Mouse (Mus musculus) thymus, postnatal 25 days (tissue): ENCODE results near the gene Cfap54.

Experiments
- DNase-seq: peaks from one replicate; pipeline ENCODE4 v3.0.0; 2022

Cfap54 gene

DNA sequence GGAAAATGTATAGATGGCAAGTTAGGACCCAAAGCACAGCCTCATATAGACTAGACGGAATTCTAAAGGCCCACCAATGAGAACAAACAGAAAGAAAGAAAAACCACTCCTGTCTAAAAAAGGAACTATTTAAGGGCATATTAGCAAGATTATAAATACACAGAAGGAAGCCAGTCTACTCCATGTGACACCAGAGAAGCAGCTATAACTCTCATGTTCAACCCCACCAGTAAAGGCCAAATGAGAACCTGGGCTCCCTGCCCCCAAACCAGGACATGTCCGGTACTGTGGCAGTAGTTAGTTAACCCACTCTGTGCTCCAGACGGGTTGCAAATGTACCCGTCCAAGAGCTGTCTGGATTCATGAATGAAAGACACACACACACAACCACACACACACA lies 14.4 kb upstream of the Cfap54 start:
- DNase-seq: no peak

DNA sequence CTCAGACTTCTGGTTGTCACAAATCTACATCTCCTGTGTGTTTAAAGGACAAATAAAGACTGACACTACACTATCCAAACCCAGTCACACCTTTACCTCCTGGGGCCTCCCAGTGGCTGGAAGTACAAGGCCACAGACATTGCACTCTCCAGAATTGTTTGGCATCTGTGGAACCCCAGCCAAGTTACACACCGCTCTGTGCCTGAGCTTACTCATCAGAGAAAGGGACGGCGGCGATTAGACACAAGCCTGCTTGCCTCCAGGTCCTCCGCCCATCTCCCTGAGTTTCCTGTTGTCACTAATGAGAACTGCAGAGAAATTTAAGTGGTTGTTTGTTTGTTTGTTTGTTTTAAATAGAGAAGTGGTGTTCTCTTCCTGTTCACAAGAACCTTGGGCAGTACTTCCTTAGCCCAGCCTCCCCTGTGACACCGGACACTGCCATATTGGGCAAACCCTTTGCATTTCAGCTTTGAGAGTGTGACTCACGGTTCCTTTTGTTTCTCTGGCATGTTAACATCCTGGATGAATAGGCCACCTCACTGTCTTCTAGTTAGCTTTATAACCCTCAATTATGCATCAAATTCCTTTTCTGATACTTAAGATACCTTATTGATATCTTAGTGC lies 13.7 kb upstream of the Cfap54 start:
- DNase-seq: no peak

DNA sequence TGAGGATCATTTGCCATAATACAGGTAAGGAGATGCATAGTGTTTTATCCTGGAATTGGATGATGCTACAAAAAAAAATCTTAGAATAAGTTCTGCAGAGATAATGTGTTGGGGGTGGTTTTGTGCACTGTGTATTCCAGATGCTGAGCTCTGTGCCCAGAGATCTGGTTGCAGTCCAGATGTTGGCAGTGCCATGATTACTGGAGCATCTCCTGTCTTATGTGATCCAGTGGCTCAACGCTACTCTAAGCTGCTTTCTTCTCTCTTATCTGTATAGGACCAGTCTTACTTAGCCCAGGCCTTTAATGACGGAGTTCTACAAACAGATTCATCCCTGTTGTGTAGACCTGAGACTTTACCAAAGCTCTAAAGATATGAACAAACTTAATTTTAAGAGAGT lies 10.5 kb upstream of the Cfap54 start:
- no peak for DNase-seq

DNA sequence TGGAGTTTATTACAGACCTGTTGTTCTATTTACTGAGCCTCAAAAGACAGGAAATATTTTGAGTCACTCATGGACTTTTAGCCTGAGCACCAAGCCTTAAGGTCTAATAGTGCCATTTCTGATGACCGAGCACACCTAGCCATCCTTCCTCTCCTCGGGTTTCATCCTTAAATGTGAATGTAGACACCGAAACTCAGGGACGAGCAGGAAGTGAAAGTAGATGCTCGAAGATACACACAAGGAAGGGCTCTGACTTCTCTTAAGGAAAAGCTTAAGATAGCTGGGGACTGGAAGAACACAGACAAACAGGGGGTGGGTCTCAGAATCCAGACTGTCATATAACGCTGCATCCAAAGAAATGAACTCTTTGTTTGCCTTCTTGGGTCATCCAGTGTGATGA lies 8.8 kb upstream of the Cfap54 start:
- DNase-seq: no peak

DNA sequence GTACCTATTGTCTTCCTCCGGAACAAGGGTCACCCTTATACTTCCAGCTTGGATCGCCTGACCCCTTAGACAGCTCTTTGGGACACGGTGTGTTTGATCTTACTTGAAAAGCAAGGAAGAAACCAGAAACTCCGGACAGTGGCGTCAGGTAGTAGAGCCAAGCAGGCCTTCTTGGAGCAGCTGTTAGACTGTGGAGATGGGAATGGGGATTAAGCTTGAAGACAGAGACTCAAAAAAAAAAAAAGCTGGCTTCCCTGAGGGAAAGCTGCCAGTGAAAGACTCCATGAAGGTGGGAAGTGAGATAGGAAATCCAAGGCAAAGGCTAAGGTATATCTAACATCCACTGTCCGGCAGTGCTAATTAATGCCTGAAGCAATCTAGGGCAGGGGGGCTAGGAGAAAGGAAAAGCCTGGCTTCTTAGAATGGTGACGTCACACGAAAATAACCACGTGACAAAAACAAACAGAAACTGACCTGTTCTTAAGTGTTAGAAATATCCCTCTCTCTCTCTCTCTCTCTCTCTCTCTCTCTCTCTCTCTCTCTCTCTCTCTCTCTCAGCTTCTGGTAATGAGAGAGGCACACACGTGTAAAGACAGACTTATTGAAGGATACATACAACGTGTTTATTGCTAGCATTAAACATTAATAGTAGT lies 7.1 kb upstream of the Cfap54 start:
- DNase-seq: no peak

DNA sequence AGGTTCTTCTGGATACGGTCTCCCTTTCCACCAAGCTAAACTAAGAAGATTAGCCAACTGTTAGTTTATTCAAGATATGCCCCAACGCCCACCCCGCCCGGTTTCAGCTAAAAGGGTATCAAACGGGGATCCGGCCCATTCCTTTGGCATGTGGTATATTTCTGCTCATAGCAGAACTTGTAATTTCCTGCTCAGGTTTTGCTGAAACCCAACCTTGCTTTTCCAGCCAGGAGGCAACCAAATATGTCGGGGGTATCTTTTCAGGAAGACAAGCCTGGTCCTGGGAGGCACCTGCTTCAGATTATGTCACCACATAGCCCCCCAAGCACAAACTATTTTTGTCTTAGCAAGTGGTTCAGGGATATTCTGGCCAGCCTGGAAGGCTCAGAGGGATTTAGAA lies 6.1 kb upstream of the Cfap54 start:
- DNase-seq: no peak

DNA sequence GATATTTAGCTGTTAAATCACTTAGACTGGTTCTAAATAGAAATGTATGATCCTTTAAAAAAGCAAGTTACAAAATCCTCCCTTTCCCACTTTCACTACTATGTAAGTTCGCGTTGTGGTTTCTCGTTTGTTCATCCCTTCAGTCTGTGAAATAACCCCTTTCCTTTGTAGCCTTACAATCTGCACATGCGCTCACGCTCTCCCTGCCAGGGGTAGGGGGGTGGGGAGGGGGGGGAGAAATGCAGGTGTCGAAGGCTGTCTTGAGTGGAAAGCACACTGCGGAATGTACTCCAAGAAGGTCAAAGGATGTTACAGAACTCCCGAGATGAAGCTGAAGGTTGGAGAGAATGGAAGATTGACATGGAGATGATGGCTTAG lies 2.5 kb upstream of the Cfap54 start:
- peak; percentile 29 for DNase-seq

DNA sequence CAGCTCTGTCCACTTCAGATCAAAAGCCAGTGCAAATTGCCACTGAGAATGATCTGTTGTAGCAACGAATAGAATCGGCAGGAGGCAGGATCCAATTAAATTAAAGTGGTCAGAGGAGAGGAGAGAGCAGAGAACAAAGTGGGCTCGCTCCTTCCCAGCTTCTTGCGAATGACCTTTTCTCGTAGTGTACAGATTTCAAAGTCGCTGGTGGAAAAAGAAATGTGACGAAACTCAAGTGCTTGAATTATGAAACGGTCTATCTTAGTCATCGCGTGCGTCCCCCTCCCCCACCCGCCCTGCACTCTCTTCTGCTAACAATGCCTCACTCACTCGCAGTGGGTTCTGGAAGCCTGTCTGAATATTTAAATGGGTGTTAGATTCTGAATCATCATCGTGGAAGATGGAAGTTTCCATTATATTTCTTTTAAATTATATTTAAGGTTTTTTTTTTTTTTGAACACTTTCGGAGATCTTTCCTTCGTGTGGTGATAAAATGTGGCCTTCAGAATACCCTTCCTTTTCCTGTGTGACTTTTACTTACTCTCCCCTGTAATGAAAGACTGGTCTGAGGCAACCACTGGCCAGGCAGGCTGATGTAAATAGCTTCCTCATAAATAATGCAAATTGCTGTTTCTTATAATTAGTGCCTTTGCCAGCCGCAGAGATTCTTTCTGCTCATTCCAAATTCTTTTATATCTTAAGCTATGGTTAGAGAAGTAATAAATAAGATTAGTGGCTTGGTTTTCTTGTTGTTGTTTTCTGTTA lies 2.0 kb upstream of the Cfap54 start:
- DNase-seq: peak; percentile 30

DNA sequence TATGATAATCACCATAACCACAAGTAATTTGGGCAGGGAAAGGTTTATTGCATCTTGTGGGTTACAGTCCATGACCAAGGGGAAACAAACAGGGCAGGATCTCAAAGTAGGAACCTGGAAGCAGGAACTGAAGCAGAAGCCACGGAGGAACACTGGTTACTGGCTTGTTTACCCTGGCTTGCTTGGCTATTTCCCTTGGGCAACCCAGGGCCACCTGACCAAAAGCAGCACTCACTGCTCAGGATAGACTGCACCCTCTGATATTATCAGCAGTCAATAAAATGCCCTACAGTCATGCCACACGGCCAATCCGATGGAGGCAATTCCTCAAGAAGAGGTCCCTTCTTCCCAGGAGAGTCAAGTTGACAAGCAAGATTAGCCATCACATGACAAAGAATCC lies 1.9 kb downstream of the Cfap54 start:
- no peak for DNase-seq

DNA sequence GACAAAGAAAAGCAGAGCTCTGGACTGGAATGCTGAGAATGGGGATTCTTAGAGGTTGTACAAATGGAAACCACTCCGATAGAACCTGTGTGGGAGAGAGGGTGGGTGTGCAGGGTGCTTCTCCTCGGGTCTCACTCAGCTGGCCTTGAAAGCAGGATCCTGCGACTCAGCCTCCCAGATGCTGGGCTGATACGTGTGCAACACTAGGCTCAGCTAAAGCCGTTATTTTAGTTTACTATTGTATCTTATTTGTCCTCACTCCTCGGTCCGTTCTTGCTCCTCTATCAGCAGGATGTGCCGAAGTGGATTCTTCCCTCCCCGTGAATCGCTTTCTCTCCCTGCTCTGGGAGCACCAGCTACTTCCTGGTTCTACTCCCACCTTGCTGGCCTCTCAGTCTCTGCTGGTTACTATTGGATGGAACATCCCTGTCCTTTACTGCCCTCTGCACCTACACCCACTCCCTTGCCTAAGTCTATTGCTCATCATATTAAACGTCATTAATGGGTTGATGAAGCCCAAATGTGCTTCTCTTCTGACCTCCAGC lies 3.4 kb downstream of the Cfap54 start:
- DNase-seq: no peak

DNA sequence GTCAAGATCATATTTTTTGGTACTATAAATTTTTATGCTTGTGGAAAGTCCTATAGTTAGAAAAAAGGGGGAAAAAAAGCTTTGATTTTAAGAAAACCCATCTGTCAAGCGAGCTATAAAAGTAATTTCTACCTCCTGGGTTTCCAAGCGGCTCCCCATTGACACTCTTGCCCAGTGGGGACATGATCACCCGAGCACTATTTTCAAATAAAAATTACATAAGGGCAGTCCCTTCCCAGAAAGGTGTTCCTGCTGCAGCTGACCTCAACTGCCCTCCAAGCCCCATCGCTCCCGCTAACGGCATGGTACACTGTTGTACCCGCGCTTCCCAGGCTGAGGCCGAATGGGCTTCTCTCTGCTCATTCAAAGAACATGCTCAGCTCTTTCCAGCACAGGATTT lies 5.0 kb downstream of the Cfap54 start:
- DNase-seq: no peak

DNA sequence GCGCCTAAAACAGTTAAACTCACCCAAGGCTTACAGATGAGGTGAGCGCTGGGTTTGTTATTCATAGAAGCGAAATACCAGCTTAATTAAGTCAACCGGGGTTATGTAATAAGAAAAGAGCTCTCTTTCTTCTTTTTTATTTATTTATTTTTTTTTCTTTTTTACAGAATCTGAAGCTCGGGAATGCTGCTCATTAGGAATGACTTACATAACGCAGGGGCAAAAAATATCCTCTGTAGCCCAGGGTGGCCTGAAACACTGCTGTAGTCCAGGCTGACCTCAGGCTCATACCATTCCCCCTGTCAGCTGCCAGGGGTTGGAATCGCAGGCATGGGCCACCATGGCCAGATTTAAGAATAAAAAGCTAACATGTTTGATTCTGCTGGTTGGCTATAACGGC lies 5.6 kb downstream of the Cfap54 start:
- no peak for DNase-seq

DNA sequence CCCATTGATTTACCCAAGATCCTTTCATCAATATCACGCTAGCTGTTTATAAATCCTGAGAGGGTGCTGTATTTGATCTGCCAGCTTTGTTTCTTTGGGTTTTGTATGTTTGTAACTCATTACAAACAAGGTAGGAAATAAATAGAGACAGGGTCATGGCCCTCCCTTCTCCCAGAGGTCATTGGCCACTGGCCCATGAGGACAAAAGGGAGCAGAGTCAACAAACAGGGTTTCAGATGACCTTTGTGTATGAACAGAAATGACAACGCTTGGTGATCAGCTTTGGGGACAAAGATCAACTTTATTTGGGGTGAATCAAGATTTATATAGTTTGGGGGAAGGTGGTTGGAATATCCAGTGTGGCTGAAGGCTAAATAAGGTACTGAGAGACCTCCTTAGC lies 8.6 kb downstream of the Cfap54 start:
- no peak for DNase-seq

DNA sequence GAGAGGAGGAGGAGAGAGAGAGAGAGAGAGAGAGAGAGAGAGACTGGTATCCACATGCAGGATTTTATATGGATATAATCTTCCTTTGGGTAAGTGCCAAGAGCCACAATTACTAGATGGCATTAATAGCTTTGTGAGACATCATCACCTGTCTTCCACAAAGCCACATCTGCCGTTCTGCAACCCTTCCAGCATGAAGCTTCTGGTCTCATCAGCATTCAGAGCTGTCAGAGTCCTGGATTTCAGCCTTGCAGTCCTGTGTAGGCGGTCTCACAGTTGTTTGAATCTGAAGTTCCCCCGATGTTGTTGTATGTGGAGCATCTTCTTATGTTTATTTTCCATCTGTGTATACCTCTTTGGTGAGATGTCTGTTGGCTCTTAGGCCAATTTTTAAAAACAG lies 9.7 kb downstream of the Cfap54 start:
- no peak for DNase-seq

DNA sequence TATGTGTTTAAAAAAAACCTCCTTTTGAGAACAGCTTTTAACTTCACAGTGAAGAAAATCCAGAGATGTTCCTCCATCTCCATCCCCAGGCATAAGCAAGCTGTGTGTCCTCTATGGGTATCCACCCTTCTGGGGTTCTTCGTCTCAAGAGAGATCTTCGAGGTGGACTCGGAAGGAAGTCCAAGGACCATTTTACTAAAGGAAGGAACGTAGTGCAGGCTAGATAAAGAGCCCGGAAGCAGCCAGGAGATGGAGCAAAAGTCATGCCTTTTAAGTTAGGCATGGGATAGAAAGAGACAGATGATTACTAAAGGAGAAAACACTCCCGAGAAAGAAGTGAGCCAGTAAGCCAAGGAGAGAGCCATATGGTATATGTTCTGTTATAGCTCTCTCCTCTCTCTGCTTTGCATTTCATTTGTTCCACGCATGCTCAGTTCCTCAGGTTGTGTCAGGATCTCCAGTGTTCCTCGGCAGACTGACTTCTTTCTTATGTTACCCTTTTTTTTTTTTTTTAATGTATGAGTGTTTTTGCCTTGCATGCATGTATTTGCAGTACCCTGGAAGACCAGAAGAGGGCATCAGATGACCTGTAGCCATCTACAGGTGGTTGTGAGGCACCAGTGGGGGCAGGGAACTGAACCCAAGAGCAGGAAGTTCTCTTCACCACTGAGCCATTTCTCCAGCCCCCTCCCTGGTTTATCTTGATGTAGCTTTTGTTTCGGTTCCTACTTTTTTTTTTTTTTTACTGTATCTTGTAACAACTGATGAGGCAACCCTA lies 11.1 kb downstream of the Cfap54 start:
- peak; percentile 91 for DNase-seq

DNA sequence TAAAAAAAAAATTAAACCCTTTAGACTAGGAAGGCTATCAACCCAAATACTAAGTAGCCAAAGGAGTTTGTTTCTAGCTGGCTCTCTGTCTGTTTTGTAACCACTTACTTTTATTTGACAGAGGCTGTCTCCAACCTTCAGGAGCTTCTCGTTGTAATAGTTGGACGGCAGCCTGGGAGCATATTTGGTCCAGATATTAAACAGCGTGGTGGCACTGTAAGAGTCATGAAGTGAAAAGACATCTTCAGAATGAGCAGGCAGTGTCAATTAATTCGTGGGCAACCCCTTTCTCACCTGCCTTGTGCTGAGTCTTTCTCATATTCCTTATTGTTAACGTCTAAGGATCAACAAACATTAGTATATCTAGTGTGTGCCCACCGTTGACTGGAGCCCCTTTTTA lies 11.7 kb downstream of the Cfap54 start:
- DNase-seq: no peak

DNA sequence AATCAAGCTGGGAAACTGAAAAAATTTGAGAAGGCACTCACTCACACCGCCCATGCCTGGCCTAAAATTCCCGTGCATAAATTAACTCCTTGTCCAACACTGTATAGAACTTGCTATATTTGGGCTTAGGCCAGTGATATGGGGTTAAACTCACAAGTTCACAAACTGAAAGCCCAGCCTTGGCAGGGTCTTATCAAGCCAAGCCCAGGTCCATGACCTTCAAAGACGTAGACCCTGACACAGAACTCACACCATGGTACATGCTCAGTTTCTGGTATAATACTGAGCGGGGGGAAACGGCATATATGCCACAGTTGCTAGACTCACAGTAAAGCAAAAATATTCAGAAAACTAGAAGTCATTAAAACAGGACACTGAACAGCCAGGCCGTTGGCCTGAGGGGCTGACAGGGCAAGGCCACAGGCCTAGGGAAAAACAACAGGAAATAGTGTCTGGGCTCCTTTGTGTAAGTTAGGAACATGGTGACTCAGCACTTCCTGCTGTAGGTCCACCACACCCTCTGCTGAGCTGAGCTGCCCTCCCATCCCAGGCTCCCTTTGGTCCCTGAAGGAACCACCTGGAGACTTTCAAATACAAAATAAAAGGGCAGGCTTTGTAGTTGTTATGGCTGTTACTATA lies 12.3 kb downstream of the Cfap54 start:
- peak; percentile 39 for DNase-seq

DNA sequence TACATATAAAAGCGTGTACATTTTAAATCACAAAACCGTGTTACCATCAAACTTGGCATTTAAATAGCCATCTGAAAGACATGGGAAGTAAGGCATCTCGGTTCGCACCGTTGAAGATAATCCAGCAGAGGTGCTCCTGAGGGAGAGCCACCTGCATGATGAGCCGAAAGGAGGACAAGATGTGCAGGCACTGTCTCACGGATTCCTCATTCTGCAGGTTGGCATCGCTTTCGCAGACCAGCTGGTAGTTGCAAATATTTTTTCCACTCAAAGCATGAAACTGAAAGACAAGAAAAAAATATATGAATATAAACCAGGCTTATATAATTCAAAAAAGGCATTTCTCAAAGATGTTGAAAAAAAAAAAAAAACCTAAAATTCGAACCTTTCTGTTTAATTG lies 16.4 kb downstream of the Cfap54 start:
- no peak for DNase-seq

DNA sequence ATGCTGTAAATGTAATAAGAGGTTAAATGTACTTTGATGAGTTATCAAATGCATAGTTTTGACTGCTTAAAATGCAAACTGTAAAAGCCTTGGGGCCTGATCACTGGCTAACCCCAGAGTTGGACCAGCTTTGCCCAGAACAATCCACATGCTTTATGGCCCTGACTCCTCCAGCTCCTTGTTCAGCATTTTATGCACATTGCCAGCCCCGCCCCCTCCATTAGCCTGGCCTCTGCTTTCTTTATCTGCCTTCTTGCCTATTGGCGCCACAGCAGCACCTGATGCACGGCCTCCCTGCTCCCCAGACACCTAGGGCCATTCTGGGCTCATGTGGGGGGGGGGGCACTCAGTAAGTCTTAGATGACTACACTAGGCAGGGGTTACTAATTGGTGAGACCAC lies 17.8 kb downstream of the Cfap54 start:
- DNase-seq: no peak

DNA sequence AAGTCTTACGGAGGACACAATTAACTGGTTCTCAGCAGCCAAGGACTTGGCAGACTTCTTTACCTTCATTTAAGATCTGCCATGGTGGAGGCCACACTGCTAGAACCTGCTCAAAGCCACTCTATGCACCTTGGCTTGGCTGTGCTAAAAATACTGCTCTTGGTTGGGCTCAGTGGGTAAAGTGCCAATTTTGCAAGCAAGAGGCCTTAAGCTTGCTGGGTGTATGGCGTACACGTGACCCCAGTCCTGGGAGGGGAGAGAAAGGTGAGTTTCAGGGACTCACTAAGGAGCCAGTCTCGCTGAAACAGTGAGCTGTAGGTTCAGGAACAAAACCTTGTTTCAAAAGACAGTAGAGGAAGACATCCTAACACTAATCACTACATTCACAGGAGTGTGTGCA lies 19.0 kb downstream of the Cfap54 start:
- no peak for DNase-seq

DNA sequence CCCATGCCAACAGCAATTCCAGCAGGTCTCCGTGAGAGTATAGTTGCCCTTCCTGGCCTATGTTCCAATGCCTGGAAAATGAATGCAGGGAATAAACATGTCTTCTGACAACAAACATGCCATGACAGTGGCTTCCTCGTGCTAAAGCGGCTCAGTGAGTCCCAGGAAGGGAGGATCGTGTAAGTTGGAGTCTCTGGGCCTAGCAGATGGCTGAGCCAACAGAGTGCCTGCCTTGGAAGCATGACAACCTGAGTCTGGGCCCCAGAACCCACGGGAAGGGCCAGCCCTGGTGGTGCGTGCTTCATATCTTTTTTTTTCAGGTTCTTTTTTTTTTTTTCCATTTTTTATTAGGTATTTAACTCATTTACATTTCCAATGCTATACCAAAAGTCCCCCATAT lies 27.6 kb downstream of the Cfap54 start:
- no peak for DNase-seq

DNA sequence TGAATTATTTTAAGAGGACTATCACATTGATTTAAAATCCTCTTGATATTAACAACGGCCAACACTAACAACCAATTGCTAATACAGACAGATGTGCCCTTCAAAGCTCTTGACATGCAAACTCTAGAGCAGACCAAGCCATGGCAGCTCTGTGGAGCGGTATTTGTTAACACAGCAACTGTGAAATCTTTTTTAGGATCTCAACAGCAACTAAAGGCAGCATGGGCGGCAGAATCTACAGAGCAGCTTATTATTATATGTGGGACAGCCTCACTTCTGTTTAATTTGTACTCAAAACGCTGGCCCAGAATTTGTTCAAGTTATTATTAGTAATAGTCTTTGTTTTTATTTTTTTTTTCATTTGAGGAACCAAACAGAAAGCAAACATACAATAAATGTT lies 28.1 kb downstream of the Cfap54 start:
- no peak for DNase-seq
